Mouse (Mus musculus) ES-Bruce4 (cell line): ENCODE measurements around the gene Inip. TPM values are rescaled to one million over a fixed set of nuclear protein-coding genes. Genes with fewer than 3 reads are reported as not detected.

Experiments used
- H3K27ac ChIP-seq: 2 replicates; pipeline ENCODE4 v1.5.1; 2012; ENCODE audit warnings: low read length, inconsistent platforms; ENCODE audit not compliant: insufficient read depth
- H3K27me3 ChIP-seq: 2 replicates; pipeline ENCODE4 v1.6.1; 2012; ENCODE audit warnings: mild to moderate bottlenecking, low read length, inconsistent platforms; ENCODE audit not compliant: control insufficient read depth, poor library complexity, insufficient read depth, severe bottlenecking
- H3K36me3 ChIP-seq: 2 replicates; pipeline ENCODE4 v1.6.1; 2012; ENCODE audit warnings: inconsistent platforms, mild to moderate bottlenecking, low read length, moderate library complexity; ENCODE audit not compliant: control insufficient read depth, poor library complexity, insufficient read depth, severe bottlenecking
- H3K4me1 ChIP-seq: one replicate; pipeline ENCODE4 v1.8.1; 2011; ENCODE audit warnings: low read length; ENCODE audit not compliant: control insufficient read depth, insufficient read depth
- H3K4me3 ChIP-seq: 2 replicates; pipeline ENCODE4 v1.5.1; 2011; ENCODE audit warnings: low read depth, mild to moderate bottlenecking, low read length
- H3K9ac ChIP-seq: 2 replicates; pipeline ENCODE4 v1.6.1; 2012; ENCODE audit warnings: low read depth, mild to moderate bottlenecking, inconsistent platforms; ENCODE audit not compliant: poor library complexity, severe bottlenecking
- H3K9me3 ChIP-seq: replicated peaks from 2 replicates; pipeline ENCODE4 v1.6.1; 2012; ENCODE audit warnings: mild to moderate bottlenecking, low read length, inconsistent platforms; ENCODE audit not compliant: control insufficient read depth, poor library complexity, insufficient read depth, severe bottlenecking
- CTCF ChIP-seq: IDR thresholded peaks from one replicate; pipeline ENCODE4 v1.8.1; 2011; ENCODE audit warnings: low read depth, low read length
- EP300 ChIP-seq: IDR thresholded peaks from 2 replicates; pipeline ENCODE4 v1.6.1; 2011; ENCODE audit warnings: low read depth, low read length; ENCODE audit not compliant: insufficient read depth
- POLR2A ChIP-seq: IDR thresholded peaks from one replicate; pipeline ENCODE4 v1.8.1; 2011; ENCODE audit warnings: low read length; ENCODE audit not compliant: insufficient read depth
- polyA plus RNA-seq: library from polyadenylated mRNA; stranded (reverse); fragments of >200 nt; gene quantifications from 2 replicates; pipeline ENCODE4 v1.2.4, GENCODE M21; 2011; ENCODE audit warnings: low read depth; ENCODE audit not compliant: missing spikeins, insufficient read depth, insufficient read length

Gene Inip
- polyA plus RNA-seq, 1 experiment: 42.3 TPM

GRCm38 (mm10) chr4:59739882-59740281 is 61.5 kb downstream of the Inip start:
- TF ChIP-seq EP300: no peak
- no peak for TF ChIP-seq CTCF
- no peak for TF ChIP-seq POLR2A
- no peak overlapping the region for H3K4me3 ChIP-seq
- H3K27ac ChIP-seq: no peak overlapping the region
- no peaks in the 10 kb centered on the region for H3K36me3 ChIP-seq
- H3K27me3 ChIP-seq: no peaks in the 10 kb centered on the region
- H3K4me1 ChIP-seq: no peaks in the 10 kb centered on the region
- H3K9ac ChIP-seq: no peak overlapping the region
- H3K9me3 ChIP-seq: no peaks in the 10 kb centered on the region

- Histone ChIP-seq H3K9ac (no peak overlapping the region), H3K27me3 (no peaks in the 10 kb centered on the region), H3K36me3 (no peaks in the 10 kb centered on the region), H3K4me3 (no peak overlapping the region), H3K9me3 (no peaks in the 10 kb centered on the region), H3K27ac (no peak overlapping the region), H3K4me1 (no peaks in the 10 kb centered on the region)
- TF ChIP-seq CTCF: peak; percentile 55
- TF ChIP-seq EP300: no peak
- TF ChIP-seq POLR2A: no peak
Observed at GRCm38 (mm10) chr4:59739321-59739720, 62.1 kb downstream of the Inip start.

- Histone ChIP-seq H3K36me3 (no peaks in the 10 kb centered on the region; the same call in 1 of the 2 replicates), H3K9me3 (no peaks in the 10 kb centered on the region), H3K4me1 (no peaks in the 10 kb centered on the region), H3K9ac (no peak overlapping the region), H3K4me3 (no peak overlapping the region), H3K27me3 (no peaks in the 10 kb centered on the region), H3K27ac (no peak overlapping the region)
- no peak for TF ChIP-seq CTCF
Observed at GRCm38 (mm10) chr4:59731544-59731943, 69.8 kb downstream of the Inip start.

GRCm38 (mm10) chr4:59728839-59729238 is 72.5 kb downstream of the Inip start:
- no peaks in the 10 kb centered on the region; the same call in 1 of the 2 replicates for H3K36me3 ChIP-seq
- H3K9ac ChIP-seq: no peak overlapping the region
- no peak overlapping the region for H3K27ac ChIP-seq
- TF ChIP-seq CTCF (no peak), EP300 (no peak), POLR2A (no peak)
- H3K27me3 ChIP-seq: no peaks in the 10 kb centered on the region
- H3K4me1 ChIP-seq: no peaks in the 10 kb centered on the region
- no peak overlapping the region for H3K4me3 ChIP-seq
- H3K9me3 ChIP-seq: no peaks in the 10 kb centered on the region

DNA sequence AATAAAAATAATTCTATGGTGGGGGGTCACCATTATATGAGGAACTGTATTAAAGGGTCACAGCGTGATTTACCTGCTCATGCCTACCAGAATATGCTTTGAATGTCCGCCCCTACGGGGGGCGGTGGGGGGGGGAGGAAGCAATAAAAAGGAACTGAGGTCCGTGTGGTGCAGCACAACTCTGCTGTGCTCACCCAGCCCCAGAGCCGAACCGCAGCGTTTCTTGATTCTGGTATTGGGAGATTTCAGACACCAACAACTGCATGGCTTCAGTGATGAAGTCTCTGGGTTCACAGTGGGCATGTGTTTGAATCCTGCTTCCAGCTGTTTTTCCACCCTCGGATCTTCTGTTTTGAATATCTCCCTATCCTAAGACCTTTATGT is 73.5 kb downstream of the Inip start:
- Histone ChIP-seq H3K4me1 (no peaks in the 10 kb centered on the region), H3K9me3 (no peaks in the 10 kb centered on the region), H3K27me3 (no peaks in the 10 kb centered on the region), H3K9ac (no peak overlapping the region), H3K36me3 (no peaks in the 10 kb centered on the region; the same call in 1 of the 2 replicates), H3K27ac (no peak overlapping the region), H3K4me3 (no peak overlapping the region)
- TF ChIP-seq POLR2A (no peak), EP300 (no peak), CTCF (no peak)

GRCm38 (mm10) chr4:59727187-59727877 is 74.1 kb downstream of the Inip start:
- no peak overlapping the region for H3K9ac ChIP-seq
- H3K4me1 ChIP-seq: no peaks in the 10 kb centered on the region
- no peaks in the 10 kb centered on the region for H3K9me3 ChIP-seq
- no peak overlapping the region for H3K4me3 ChIP-seq
- TF ChIP-seq POLR2A (no peak), EP300 (no peak), CTCF (no peak)
- no peaks in the 10 kb centered on the region; the same call in 1 of the 2 replicates for H3K36me3 ChIP-seq
- no peak overlapping the region for H3K27ac ChIP-seq
- H3K27me3 ChIP-seq: no peaks in the 10 kb centered on the region
